Mouse (Mus musculus): ENCODE data around the gene Cdk5r1.

GRCm38 (mm10) chr11:80499550-80499952, 22.7 kb downstream of the Cdk5r1 start:
- no peak for TF ChIP-seq GATA1 (IDR thresholded peaks at IDR 0.05; ENCODE audit: low read depth, low read length)
- TF ChIP-seq CTCF (IDR thresholded peaks at IDR 0.05 in 2 of 3, conservative IDR thresholded peaks at IDR 0.05 in 1 of 3; ENCODE audit: control insufficient read depth in 1 of 3, insufficient read depth in 1 of 3, low read depth in 2 of 3, low read length in 3 of 3, poor library complexity in 1 of 3, severe bottlenecking in 1 of 3), result no peak
- no peak for TF ChIP-seq POLR2A (IDR thresholded peaks at IDR 0.05; ENCODE audit: control insufficient read depth in 1 of 2, insufficient read depth in 1 of 2, low read depth in 1 of 2, low read length in 2 of 2, poor library complexity in 1 of 2)
- TF ChIP-seq MYC (IDR thresholded peaks at IDR 0.05; ENCODE audit: low read depth, low read length), result no peak
- no peak for TF ChIP-seq UBTF (IDR thresholded peaks at IDR 0.05; ENCODE audit: borderline replicate concordance, insufficient read depth, low read depth, low read length)
- TF ChIP-seq ZC3H11A (IDR thresholded peaks at IDR 0.05; ENCODE audit: low read depth, low read length), result no peak
- TF ChIP-seq NRF1 (IDR thresholded peaks at IDR 0.05; ENCODE audit: insufficient read depth, low read depth, low read length, poor library complexity, severe bottlenecking), result no peak

Data from MEL (cell line).